Mouse (Mus musculus) adrenal gland, postnatal 4 days (tissue): ENCODE data around the gene Relch. TPM values are rescaled to one million over a fixed set of nuclear protein-coding genes. Genes with fewer than 3 reads are reported as not detected.

ENCODE experiments used
- DNase-seq, 2 experiments: peaks; one replicate each; pipeline ENCODE4 v3.0.0; 2021 to 2022; ENCODE audit warnings: low spot score in 2 of 2, mixed read lengths in 2 of 2
- total RNA-seq, 2 experiments: library from RNA; stranded (reverse); gene quantifications; 2 replicates each; pipeline ENCODE4 v1.2.3; 2021

The Relch gene
- total RNA-seq, 2 experiments from 2014 or later: 65.1 to 65.2 TPM

DNA sequence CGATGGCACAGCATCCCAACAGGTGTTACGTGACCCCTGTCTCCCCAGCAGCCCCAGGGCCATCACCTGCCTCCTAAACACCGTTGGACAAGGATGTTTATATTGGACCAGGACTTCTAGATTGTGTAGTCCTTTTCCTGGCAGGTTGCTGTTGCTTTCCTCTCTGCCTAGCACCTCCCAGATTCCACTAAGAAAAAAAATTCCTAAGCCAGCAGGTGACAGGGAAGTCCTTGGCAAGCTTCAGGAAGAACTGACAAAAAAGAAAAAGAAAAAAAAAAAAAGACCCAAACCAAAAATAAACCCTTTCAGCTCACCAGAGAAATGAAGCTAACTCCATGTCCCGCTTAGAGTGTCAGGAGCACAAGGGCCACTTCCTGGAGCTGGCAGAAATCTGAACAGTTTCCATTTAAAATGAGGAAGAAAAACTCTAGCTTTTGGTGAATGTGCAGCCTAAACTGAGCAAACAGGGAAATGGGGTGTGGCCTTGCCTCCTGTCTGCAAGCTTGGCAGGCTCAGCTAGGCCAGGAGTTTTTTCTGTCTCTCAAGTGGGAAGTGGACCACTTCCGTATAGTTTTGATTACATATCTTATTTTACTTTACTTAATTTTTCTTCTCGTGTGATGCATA is 123.2 kb downstream of the Relch start:
- DNase-seq: no peak

DNA sequence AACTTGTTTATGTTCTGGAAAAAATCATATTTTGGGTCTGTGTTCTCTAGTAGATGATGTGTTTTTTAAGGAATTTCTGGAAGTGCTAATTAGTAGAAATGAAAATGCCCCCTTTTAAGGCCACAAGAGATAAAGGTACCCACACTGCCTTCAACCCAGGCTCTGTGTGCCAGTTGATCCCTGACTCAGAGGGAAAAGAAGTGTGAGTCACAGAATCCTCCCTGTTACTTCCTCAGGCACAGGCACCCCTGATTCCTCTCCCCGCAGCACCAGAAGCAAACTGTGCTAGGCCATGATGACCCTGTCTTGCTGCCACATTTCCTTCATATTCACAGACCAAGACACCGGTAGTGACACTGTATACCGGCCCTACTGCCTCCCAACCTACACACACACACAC is 126.4 kb downstream of the Relch start:
- no peak for DNase-seq

DNA sequence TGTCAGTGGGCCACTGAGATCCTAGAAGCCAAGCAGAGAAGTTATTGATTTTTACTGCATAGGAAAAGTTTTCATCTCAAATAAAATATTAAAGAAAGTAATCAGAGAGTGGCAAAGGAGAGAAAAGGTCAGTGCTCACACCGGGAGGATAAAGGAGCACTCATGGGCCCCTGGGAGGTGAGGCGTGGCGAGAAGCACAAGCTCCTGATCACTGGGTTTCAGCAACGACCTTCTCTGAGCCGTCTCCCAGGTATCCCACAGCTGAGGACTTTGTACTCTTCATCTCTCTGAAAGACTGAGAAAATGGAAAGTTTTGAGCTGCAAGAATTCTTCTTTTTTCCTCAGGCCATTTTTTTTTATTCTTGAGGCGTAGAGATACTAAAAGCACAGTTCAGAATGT is 131.0 kb downstream of the Relch start:
- no peak for DNase-seq

DNA sequence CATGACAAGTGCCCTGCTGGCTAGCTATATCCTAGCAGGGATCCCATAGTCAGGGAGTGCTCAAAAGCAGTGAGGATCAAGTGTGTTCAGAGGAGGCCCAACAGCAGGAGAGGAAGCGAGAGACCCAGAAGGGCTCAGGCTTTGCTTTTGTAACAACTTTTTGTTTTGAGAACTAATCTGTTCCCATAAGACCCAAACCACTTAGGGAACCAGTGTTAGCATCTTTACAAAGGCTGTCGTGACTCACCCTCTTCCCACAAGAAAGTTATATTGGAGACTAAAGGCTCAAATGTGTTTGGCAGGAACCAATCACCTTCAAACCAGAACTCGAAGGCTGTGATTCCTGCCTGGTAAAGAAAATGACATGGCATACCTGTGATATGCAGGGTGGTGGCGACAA is 132.0 kb downstream of the Relch start:
- no peak for DNase-seq

DNA sequence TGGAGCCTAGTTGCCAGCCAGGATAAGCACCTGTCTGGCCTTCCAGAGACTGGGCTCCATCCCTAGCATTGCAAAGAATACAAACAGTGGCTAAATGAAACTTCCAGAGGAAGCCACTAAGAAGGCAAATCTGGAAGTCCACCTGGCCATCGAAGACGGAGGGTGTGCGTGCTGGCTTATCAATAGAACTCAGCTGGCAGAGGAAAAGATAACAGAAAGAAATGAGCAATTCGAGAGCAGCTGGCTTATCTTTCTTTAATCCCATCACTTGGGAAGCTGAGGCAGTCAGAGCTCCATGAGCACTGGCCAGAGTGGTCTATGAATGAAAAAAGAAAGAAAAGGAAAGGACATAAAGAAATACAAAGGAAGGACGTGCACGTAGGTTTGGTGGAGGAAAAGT is 136.9 kb downstream of the Relch start:
- no peak for DNase-seq

DNA sequence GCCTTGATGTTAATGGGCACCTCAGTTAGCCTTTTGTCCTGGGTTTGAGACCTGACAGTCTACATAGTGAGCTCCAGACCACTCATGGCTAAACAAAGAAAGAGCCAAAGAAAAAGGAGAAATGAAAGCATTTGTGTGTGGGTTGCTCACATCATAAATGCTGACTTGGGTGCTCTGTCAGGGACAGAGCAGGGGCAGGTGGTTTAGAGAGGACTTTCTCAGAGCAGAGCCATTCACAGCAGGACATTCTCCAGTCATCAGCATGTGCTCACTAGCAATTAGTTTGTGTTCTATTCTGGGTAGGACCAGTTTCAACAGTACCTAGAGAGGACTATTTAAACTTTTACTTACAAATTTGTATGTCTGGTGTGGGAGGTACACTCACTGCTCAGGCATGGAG is 137.6 kb downstream of the Relch start:
- DNase-seq: no peak

DNA sequence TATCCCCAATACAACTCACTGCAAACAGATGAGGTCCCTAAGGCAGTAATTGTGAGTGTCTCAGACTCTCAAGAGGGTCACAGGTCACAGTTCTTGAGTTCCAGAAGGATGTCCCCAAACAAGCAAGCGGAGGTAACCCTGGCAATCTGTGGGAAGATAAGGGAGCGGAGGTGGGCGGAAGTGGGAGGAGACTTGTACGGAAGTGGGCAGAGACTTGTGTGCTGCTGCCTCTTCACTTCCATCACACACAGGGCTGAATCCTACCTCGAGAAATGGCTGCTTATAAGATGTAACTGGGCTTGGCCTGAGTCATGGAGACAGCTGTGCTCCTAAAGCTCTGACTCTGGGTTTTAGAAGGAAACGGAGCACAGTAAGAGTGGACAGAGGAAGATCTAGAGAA is 139.3 kb downstream of the Relch start:
- no peak for DNase-seq

DNA sequence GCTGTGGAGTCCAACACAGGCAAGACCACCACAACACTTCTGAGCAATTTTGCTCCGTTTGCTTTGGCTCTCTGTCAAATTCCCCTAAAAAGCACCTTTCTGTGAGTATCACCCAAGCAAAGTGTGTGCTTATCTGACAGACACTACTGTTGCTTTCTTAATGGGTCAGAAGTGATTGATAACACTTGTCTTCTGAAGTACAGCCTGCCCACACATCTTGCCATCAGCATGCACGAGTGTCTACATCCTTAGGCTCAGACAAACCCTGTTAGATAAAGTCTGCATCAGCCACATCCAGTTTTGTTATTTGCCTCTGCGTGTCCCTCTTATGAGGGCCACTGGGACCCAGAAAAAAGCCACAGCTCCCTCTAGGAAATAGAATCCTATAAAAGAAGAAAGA is 140.6 kb downstream of the Relch start:
- DNase-seq: no peak

Other genes starting within 250 kb of the Relch start
- 10 to 100 TPM; 44.1 to 54.4 TPM for gene Pign, start 184 bp upstream of the Relch start, total RNA-seq
- gene Tnfrsf11a, start 116.9 kb downstream of the Relch start, total RNA-seq: 1 to 10 TPM; 3.1 to 3.9 TPM